Mouse (Mus musculus): Measurements from ENCODE around the gene Acadvl. TPM values are rescaled to one million over a fixed set of nuclear protein-coding genes. Genes with fewer than 3 reads are reported as not detected.

Gene Acadvl
- total and polyA plus RNA-seq, 2 experiments from 2014 or later, result 42.7 to 62.1 TPM

- H3K4me2 ChIP-seq (ENCODE audit: low read depth, low read length, poor library complexity, severe bottlenecking), result no peak overlapping the region
- H3K36me3 ChIP-seq (ENCODE audit: insufficient read depth, low read length), result peaks cover 10% of the 10 kb centered on the region; the same call in 1 of the 2 replicates
- ATAC-seq (ENCODE audit: low FRiP score) (no peak), DNase-seq (ENCODE audit: low spot score) (no peak)
- TF ChIP-seq CTCF (IDR thresholded peaks at IDR 0.05), result no peak
- WGBS, result 87% methylated on average over 8 of the region's 8 CpGs
- no peaks in the 10 kb centered on the region for H3K27me3 ChIP-seq (ENCODE audit: insufficient read depth, low read length)
- H3K4me3 ChIP-seq (ENCODE audit: low read depth, low read length), result 0 out of 2 replicates have a peak overlapping the region, but pooled peaks have one; percentile 81
- H3K9ac ChIP-seq (replicated peaks; ENCODE audit: low read length, poor library complexity, severe bottlenecking), result no peak overlapping the region
- peak overlapping the region; percentile 93; the same call in 1 of the 2 replicates for H3K27ac ChIP-seq (ENCODE audit: low read depth, low read length)
- no peaks in the 10 kb centered on the region for H3K9me3 ChIP-seq (ENCODE audit: low read length)
- H3K4me1 ChIP-seq (ENCODE audit: insufficient read depth, low read length), result peaks cover 17% of the 10 kb centered on the region
Measured at GRCm38 (mm10) chr11:69999666-70000065, 15.5 kb downstream of the Acadvl start.

DNA sequence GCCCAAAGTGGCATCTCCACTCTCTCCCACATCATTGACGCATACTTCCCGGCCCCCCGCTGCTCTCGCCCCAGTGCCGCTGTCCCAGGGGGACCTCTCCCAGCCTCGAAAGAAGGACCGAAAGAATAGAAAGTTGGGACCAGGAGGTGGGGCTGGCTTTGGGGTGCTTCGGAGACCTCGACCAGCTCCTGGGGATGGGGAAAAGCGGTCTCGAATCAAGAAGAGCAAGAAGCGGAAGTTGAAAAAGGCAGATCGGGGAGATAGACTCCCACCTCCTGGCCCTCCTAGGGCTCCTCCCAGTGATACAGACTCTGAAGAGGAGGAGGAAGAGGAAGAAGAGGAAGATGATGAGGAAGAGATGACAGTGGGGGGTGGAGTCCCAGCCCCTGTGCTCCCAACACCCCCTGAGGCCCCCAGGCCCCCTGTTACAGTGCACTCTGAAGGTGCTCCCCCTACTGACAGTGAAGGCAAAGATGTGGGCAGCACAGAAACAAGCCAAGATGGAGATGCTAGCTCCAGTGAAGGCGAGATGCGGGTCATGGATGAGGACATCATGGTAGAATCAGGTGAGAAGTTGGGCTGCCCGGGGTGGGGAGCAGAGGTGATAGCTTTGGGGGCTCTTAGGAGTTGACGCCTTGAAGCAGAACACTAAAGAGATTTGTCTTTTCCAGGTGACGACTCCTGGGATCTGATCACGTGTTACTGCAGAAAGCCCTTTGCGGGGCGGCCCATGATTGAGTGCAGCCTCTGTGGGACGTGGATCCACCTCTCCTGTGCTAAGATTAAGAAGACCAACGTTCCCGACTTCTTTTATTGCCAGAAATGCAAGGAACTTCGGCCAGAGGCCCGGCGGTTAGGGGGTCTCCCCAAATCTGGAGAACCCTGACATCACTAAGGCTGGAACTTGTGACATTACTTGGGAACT is 16.4 kb downstream of the Acadvl start:
- H3K4me1 ChIP-seq (ENCODE audit: insufficient read depth, low read length), result peaks cover 17% of the 10 kb centered on the region
- ATAC-seq (ENCODE audit: low FRiP score) (no peak), DNase-seq (ENCODE audit: low spot score) (no peak)
- H3K9ac ChIP-seq (replicated peaks; ENCODE audit: low read length, poor library complexity, severe bottlenecking), result no peak overlapping the region
- WGBS, result 93% methylated on average over 27 of the region's 27 CpGs
- TF ChIP-seq CTCF (IDR thresholded peaks at IDR 0.05), result peak; percentile 52
- H3K36me3 ChIP-seq (ENCODE audit: insufficient read depth, low read length), result peaks cover 12% of the 10 kb centered on the region; the same call in 1 of the 2 replicates
- no peak overlapping the region for H3K27ac ChIP-seq (ENCODE audit: low read depth, low read length)
- H3K4me3 ChIP-seq (ENCODE audit: low read depth, low read length), result no peak overlapping the region
- H3K4me2 ChIP-seq (ENCODE audit: low read depth, low read length, poor library complexity, severe bottlenecking), result no peak overlapping the region
- no peaks in the 10 kb centered on the region for H3K27me3 ChIP-seq (ENCODE audit: insufficient read depth, low read length)
- no peaks in the 10 kb centered on the region for H3K9me3 ChIP-seq (ENCODE audit: low read length)

GRCm38 (mm10) chr11:69997070-69997509 is 18.1 kb downstream of the Acadvl start:
- no peak for TF ChIP-seq CTCF (IDR thresholded peaks at IDR 0.05)
- ATAC-seq (ENCODE audit: low FRiP score) (0 out of 2 replicates have a peak, but pooled peaks have one; percentile 2), DNase-seq (ENCODE audit: low spot score) (peak; percentile 74)
- H3K9me3 ChIP-seq (ENCODE audit: low read length), result no peaks in the 10 kb centered on the region
- H3K36me3 ChIP-seq (ENCODE audit: insufficient read depth, low read length), result peaks cover 12% of the 10 kb centered on the region; the same call in 1 of the 2 replicates
- H3K9ac ChIP-seq (replicated peaks; ENCODE audit: low read length, poor library complexity, severe bottlenecking), result peak overlapping the region; percentile 86
- peaks cover 9% of the 10 kb centered on the region for H3K4me1 ChIP-seq (ENCODE audit: insufficient read depth, low read length)
- H3K4me3 ChIP-seq (ENCODE audit: low read depth, low read length), result peak overlapping the region; percentile 85
- H3K27ac ChIP-seq (ENCODE audit: low read depth, low read length), result peak overlapping the region; percentile 82
- H3K4me2 ChIP-seq (ENCODE audit: low read depth, low read length, poor library complexity, severe bottlenecking), result peak overlapping the region; percentile 95
- H3K27me3 ChIP-seq (ENCODE audit: insufficient read depth, low read length), result no peaks in the 10 kb centered on the region
- WGBS, result 0% methylated on average over 19 of the region's 44 CpGs

- Histone ChIP-seq H3K27ac (ENCODE audit: low read depth, low read length) (peak overlapping the region; percentile 82), H3K27me3 (ENCODE audit: insufficient read depth, low read length) (no peaks in the 10 kb centered on the region), H3K36me3 (ENCODE audit: insufficient read depth, low read length) (peaks cover 12% of the 10 kb centered on the region; the same call in 1 of the 2 replicates), H3K9ac (replicated peaks; ENCODE audit: low read length, poor library complexity, severe bottlenecking) (peak overlapping the region; percentile 86), H3K9me3 (ENCODE audit: low read length) (no peaks in the 10 kb centered on the region), H3K4me2 (ENCODE audit: low read depth, low read length, poor library complexity, severe bottlenecking) (peak overlapping the region; percentile 95), H3K4me1 (ENCODE audit: insufficient read depth, low read length) (peaks cover 3% of the 10 kb centered on the region; the same call in 1 of the 2 replicates), H3K4me3 (ENCODE audit: low read depth, low read length) (peak overlapping the region; percentile 85)
- no peak for TF ChIP-seq CTCF (IDR thresholded peaks at IDR 0.05)
- DNase-seq (ENCODE audit: low spot score) (peak; percentile 59), ATAC-seq (ENCODE audit: low FRiP score) (no peak)
- WGBS, result under 1% methylated on average over 52 of the region's 66 CpGs
Measured at GRCm38 (mm10) chr11:69996161-69997061, 18.8 kb downstream of the Acadvl start.

DNA sequence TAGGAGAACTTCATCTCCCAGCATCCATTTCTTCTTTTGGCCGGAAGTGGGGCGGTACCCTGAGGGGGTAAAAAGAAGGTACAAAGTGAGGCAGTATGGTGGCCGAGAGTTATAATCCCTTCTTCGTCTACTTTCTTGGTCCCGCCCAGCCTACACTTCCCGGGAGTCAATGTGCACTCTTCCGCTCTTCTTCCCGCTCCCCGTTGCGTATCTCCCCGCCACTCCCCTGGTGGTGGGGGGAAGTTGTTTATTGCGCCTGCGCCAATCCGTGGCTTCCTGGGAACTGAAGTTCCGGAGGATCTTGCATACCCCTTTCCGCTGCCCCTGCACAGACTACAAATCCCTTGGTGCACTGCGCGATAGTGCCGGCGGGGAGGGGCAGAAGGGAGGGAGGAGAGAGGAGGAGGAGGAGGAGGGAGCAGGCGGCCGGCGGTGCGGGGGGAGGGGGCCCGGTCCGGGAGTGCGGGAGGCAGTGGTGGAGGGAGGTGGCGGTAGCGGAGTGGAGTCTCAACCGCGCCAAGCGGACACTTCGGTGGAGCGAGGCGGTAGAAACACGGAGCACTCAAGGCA is 19.7 kb downstream of the Acadvl start, which contains the start of gene Phf23:
TSS of gene Phf23 (plus strand) at position 387 of the 570 bp plus-strand sequence.
- H3K9me3 ChIP-seq (ENCODE audit: low read length), result no peaks in the 10 kb centered on the region
- H3K4me3 ChIP-seq (ENCODE audit: low read depth, low read length), result peak within 1 kb of the TSS; percentile 85
- H3K4me2 ChIP-seq (ENCODE audit: low read depth, low read length, poor library complexity, severe bottlenecking), result peak within 1 kb of the TSS; percentile 95
- peak within 1 kb of the TSS; percentile 82 for H3K27ac ChIP-seq (ENCODE audit: low read depth, low read length)
- DNase-seq (ENCODE audit: low spot score) (peak; percentile 99), ATAC-seq (ENCODE audit: low FRiP score) (peak; percentile 82)
- WGBS, result under 1% methylated on average over 36 of the region's 36 CpGs
- H3K4me1 ChIP-seq (ENCODE audit: insufficient read depth, low read length), result peaks cover 3% of the 10 kb centered on the region; the same call in 1 of the 2 replicates
- no peaks in the 10 kb centered on the region for H3K27me3 ChIP-seq (ENCODE audit: insufficient read depth, low read length)
- peak within 1 kb of the TSS; percentile 86 for H3K9ac ChIP-seq (replicated peaks; ENCODE audit: low read length, poor library complexity, severe bottlenecking)
- peak; percentile 64 for TF ChIP-seq CTCF (IDR thresholded peaks at IDR 0.05)
- H3K36me3 ChIP-seq (ENCODE audit: insufficient read depth, low read length), result peaks cover 12% of the 10 kb centered on the region; the same call in 1 of the 2 replicates
